Mouse (Mus musculus): ENCODE measurements at regions not wholly inside any gene's neighbourhood (a gene's known extent, or its start where the extent isn't known, plus 50 kb on each side); places are given as distances from the start of the nearest gene placed in this dataset.
"Not testable (repeated sequence)": the region's sequence is repeated elsewhere in the genome, so short reads cannot be mapped to it uniquely, and the experiment has no call there.

- no peak for ATAC-seq (ENCODE audit: poor library complexity, severe bottlenecking)
Measured at GRCm38 (mm10) chr3:120335843-120336585, 551.7 kb upstream of the Ptbp2 start.

DNA sequence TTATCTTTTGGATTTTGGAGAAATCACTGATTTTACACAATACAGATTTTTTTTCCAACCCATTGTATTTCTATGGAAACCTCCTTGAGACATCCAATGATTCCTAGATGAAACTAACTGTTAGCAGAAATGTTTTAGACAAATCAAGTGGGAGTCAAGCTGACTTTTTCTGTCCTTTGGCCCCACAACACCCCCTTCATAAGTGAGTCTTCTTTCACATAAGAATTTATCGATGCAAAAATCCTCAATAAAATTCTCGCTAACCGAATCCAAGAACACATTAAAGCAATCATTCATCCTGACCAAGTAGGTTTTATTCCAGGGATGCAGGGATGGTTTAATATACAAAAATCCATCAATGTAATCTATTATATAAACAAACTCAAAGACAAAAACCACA, 522.8 kb upstream of the Ptbp2 start:
- not testable (repeated sequence) for ATAC-seq (ENCODE audit: poor library complexity, severe bottlenecking)

DNA sequence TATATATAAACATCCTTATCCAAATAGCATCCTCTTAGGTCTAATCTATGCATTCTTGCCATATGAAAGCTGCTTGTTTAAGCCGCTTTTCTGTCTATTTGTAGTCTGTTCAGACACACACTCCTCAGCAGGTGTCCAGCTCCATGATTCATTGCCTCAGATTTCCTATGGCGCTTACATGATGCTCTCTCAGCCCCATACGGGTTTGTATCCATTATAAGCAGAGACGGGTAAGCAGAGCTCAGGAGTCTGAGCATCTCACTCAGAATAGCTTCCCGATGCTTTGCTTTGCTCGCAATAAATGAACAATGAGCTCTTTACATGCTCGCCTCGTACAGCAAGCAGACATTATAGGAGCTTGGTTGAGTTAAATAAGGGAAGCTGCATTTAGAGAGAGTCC, 521.3 kb upstream of the Ptbp2 start:
- no peak for ATAC-seq (ENCODE audit: poor library complexity, severe bottlenecking)

Measured in megakaryocyte, adult 5-6 weeks (primary cell).